Mouse (Mus musculus) olfactory bulb, adult 2 months (tissue): ENCODE data around the gene Lama5. TPM values are rescaled to one million over a fixed set of nuclear protein-coding genes. Genes with fewer than 3 reads are reported as not detected.
A peak's percentile ranks its signal among the peaks of the same experiment; 100 is the strongest.

Experiments used
- H3K27ac ChIP-seq: fragments of 200-500 bp; 2 replicates; pipeline ENCODE4 v1.5.1; 2012; ENCODE audit warnings: low read depth, low read length; ENCODE audit not compliant: insufficient read depth
- H3K4me1 ChIP-seq: fragments of 200-500 bp; 2 replicates; pipeline ENCODE4 v1.6.1; 2012; ENCODE audit warnings: low read length; ENCODE audit not compliant: control insufficient read depth, insufficient read depth
- H3K4me3 ChIP-seq: fragments of 200-500 bp; 2 replicates; pipeline ENCODE4 v1.5.1; 2012; ENCODE audit warnings: mild to moderate bottlenecking, low read depth, low read length, moderate library complexity; ENCODE audit not compliant: insufficient read depth
- CTCF ChIP-seq: fragments of 200-500 bp; IDR thresholded peaks from 2 replicates; pipeline ENCODE4 v1.5.1; 2012; ENCODE audit warnings: low read depth, mild to moderate bottlenecking, low read length, moderate library complexity; ENCODE audit not compliant: insufficient read depth
- POLR2A ChIP-seq: fragments of 200-500 bp; IDR thresholded peaks from 2 replicates; pipeline ENCODE4 v1.6.1; 2012; ENCODE audit warnings: mild to moderate bottlenecking, low read depth, low read length, moderate library complexity; ENCODE audit not compliant: insufficient read depth
- WGBS: fragments of 180-500 bp; shearing (Covaris S2); methylation state at CpG from one replicate; pipeline ENCODE4 v1.1.7; 2018; 5-methylcytosine and 5-hydroxymethylcytosine counted together
- polyA plus RNA-seq: library from polyadenylated mRNA; stranded (reverse); fragments of >200 nt; gene quantifications from 2 replicates; pipeline ENCODE4 v1.2.4, GENCODE M21; 2012; ENCODE audit warnings: low replicate concordance; ENCODE audit not compliant: missing spikeins, insufficient read depth, insufficient read length

Gene Lama5
- polyA plus RNA-seq, 1 experiment: not detected

- WGBS: 78% methylated on average over 15 of the region's 15 CpGs
- Histone ChIP-seq H3K4me3 (no peak overlapping the region), H3K4me1 (peaks cover 44% of the 10 kb centered on the region), H3K27ac (peak overlapping the region; percentile 50)
- TF ChIP-seq POLR2A (no peak), CTCF (no peak)
These were observed 6.3 kb downstream of the Lama5 start for GRCm38 (mm10) chr2:180219145-180219943.

DNA sequence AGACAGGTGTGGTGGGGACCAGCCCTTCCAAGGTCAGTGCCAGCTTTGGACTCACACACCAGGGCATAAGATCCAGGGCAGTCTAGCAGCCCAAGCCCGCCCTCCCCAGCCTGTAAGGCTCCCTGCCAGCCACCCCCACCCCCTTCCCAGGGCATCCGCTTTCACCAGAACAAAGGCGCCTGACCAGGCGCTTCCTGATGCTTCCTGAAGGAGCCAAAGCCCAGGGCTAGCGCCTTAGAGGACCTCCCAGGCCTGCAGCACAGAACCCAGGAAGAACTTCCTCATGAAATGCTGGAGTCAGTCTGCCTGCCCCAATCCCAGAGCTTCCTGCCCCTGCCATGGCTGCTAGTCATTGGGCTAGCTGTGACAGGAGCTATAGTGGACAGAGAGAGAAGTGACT lies 7.0 kb downstream of the Lama5 start:
- Histone ChIP-seq H3K4me1 (peaks cover 48% of the 10 kb centered on the region), H3K4me3 (no peak overlapping the region), H3K27ac (peak overlapping the region; percentile 50)
- TF ChIP-seq CTCF (no peak), POLR2A (no peak)
- WGBS: 52% methylated on average over 5 of the region's 5 CpGs

DNA sequence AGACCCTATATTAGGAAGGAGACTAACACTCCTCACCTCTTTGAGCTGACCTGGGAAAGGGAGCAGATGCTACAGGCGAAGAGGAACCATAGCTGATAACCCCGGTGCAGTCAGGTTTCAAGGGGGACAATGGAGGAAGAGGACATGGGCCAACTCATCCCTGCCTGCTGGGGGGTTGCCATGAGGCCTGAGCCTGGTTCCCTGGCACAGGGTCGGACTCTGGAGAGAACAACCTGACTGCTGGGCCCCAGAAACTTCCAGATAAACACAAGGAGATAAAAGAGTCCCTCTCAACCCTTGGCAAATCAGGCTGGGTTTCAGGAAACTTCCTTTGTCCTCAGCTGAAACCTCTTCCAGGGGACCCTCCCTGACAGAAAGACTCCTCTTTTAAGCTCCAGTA lies 7.4 kb downstream of the Lama5 start:
- 65% methylated on average over 3 of the region's 3 CpGs for WGBS
- TF ChIP-seq POLR2A: no peak
- Histone ChIP-seq H3K4me1 (peaks cover 48% of the 10 kb centered on the region), H3K4me3 (no peak overlapping the region), H3K27ac (peak overlapping the region; percentile 29; the same call in 1 of the 2 replicates)

- TF ChIP-seq POLR2A: no peak
- H3K27ac ChIP-seq: peak overlapping the region; percentile 29; the same call in 1 of the 2 replicates
- H3K4me3 ChIP-seq: no peak overlapping the region
- peaks cover 46% of the 10 kb centered on the region for H3K4me1 ChIP-seq
- WGBS: 81% methylated on average over 8 of the region's 8 CpGs
These were observed 8.1 kb downstream of the Lama5 start for GRCm38 (mm10) chr2:180217587-180217986.

GRCm38 (mm10) chr2:180216921-180217320 lies 8.7 kb downstream of the Lama5 start:
- Histone ChIP-seq H3K4me3 (no peak overlapping the region), H3K27ac (no peak overlapping the region), H3K4me1 (peaks cover 46% of the 10 kb centered on the region)
- WGBS: 61% methylated on average over 5 of the region's 5 CpGs
- TF ChIP-seq POLR2A: no peak
- TF ChIP-seq CTCF: no peak

DNA sequence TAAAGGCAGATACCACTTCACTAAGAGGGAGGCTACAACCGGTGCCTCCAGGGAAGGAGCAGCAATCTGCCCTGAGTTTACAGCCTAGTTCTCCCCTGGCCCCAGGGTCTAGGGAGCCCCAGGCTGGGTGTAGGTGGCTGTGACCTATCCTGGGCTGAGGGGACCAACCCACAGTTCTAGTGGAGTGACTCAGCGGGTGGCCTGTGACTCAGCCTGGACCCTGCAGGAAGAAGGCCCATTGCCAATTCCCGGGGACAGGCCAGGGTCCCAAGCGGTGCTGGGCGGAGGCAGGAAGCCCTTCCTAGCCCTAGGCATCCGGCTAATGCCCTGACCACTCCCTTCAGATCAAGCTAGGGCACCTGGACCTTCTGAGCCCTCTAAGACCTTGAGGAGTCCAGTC lies 9.7 kb downstream of the Lama5 start:
- Histone ChIP-seq H3K4me3 (no peak overlapping the region), H3K4me1 (peaks cover 46% of the 10 kb centered on the region), H3K27ac (peak overlapping the region; percentile 78)
- WGBS: 70% methylated on average over 6 of the region's 6 CpGs
- TF ChIP-seq POLR2A (no peak), CTCF (no peak)

DNA sequence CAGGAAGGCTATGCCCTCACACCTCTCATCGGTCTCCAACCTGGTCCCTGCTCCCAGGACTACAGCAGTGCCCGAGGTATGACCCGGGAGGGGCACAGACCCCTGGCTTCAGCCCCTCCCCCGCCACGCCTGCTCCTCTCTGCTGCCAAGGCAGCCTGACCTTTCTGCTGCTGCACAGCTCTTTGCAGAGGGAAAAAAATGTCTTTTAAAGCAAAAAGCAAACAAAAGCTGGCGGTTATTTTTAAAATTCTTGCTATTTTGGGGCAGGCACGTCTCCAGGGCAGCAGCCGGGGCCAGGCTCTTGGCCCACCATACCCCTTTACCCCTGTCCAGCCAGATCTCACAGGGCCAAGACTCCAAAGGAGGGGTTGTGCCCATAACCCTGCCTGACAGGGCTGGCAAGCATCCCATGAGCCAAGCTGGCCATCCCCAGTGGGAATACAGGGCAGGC lies 10.6 kb downstream of the Lama5 start:
- Histone ChIP-seq H3K4me3 (no peak overlapping the region), H3K27ac (peak overlapping the region; percentile 78), H3K4me1 (peaks cover 46% of the 10 kb centered on the region)
- WGBS: 33% methylated on average over 8 of the region's 8 CpGs
- TF ChIP-seq CTCF (no peak), POLR2A (no peak)

GRCm38 (mm10) chr2:180214352-180214978 lies 11.2 kb downstream of the Lama5 start:
- H3K4me1 ChIP-seq: peaks cover 46% of the 10 kb centered on the region
- H3K4me3 ChIP-seq: no peak overlapping the region
- WGBS: 22% methylated on average over 4 of the region's 4 CpGs
- TF ChIP-seq CTCF (no peak), POLR2A (no peak)
- peak overlapping the region; percentile 78 for H3K27ac ChIP-seq

DNA sequence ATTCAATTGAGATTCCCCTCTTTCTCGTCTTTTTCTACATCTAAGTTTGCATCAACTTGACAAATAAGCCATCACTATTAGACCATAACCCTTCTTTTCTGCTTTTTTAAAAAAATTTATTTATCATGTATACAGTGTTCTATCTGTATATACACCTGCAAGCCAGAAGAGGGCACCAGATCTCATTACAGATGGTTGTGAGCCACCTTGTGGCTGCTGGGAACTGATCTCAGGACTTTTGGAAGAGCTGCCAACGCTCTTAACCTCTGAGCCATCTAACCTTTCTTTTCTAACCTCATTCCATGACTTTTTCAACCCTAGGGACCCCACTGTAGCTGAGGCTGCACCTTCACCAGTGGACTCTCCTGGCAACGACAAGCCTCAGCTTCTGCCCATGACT lies 13.4 kb downstream of the Lama5 start:
- no peak overlapping the region for H3K4me3 ChIP-seq
- peaks cover 37% of the 10 kb centered on the region for H3K4me1 ChIP-seq

More for the DNA sequence above, 13.4 kb downstream of the Lama5 start:
- TF ChIP-seq POLR2A (no peak), CTCF (no peak)
- no peak overlapping the region for H3K27ac ChIP-seq
- 98% methylated on average over 3 of the region's 3 CpGs for WGBS
